Mouse (Mus musculus) stomach, embryonic 16.5 days (tissue): ENCODE results near the gene Scube3. TPM values are rescaled to one million over a fixed set of nuclear protein-coding genes. Genes with fewer than 3 reads are reported as not detected.
A peak's percentile ranks its signal among the peaks of the same experiment; 100 is the strongest.

Experiments used
- ATAC-seq: fragments of 200-750 bp; cut with Nextera tagmentation; 2 replicates; pipeline ENCODE4 v1.8.0; 2017; ENCODE audit warnings: moderate number of reproducible peaks, moderate TSS enrichment; ENCODE audit not compliant: insufficient read depth, low FRiP score
- H3K27ac ChIP-seq: fragments of 300-500 bp; sonication (generic); 2 replicates; pipeline ENCODE4 v1.5.1; 2014; ENCODE audit warnings: low read length
- H3K27me3 ChIP-seq: fragments of 300-500 bp; sonication (generic); 2 replicates; pipeline ENCODE4 v1.6.1; 2014; ENCODE audit warnings: low read length, control low read depth, mixed read lengths; ENCODE audit not compliant: control insufficient read depth, insufficient read depth
- H3K36me3 ChIP-seq: fragments of 300-500 bp; sonication (generic); 2 replicates; pipeline ENCODE4 v1.6.1; 2014; ENCODE audit warnings: low read length; ENCODE audit not compliant: control insufficient read depth, insufficient read depth
- H3K4me1 ChIP-seq: fragments of 300-500 bp; sonication (generic); 2 replicates; pipeline ENCODE4 v1.6.1; 2014; ENCODE audit warnings: low read length, control low read depth, mixed read lengths; ENCODE audit not compliant: control insufficient read depth, insufficient read depth
- H3K4me2 ChIP-seq: fragments of 300-500 bp; sonication (generic); 2 replicates; pipeline ENCODE4 v1.6.1; 2014; ENCODE audit warnings: low read depth, low read length, mixed read lengths
- H3K4me3 ChIP-seq: fragments of 300-500 bp; sonication (generic); replicated peaks from 2 replicates; pipeline ENCODE4 v1.5.1; 2014; ENCODE audit warnings: mild to moderate bottlenecking, low read length
- H3K9ac ChIP-seq: fragments of 300-500 bp; sonication (generic); 2 replicates; pipeline ENCODE4 v1.6.1; 2014; ENCODE audit warnings: low read length
- H3K9me3 ChIP-seq: fragments of 300-500 bp; sonication (generic); replicated peaks from 2 replicates; pipeline ENCODE4 v1.6.1; 2016; ENCODE audit warnings: low read length, control low read depth; ENCODE audit not compliant: control insufficient read depth
- WGBS: fragments of 180-500 bp; shearing (Covaris S2); extraction: QIAGEN DNeasy Blood & Tissue Kit; methylation state at CpG from one replicate; pipeline ENCODE4 v1.1.7; 2014; 5-methylcytosine and 5-hydroxymethylcytosine counted together
- polyA plus RNA-seq: library from polyadenylated mRNA; unstranded; fragments of >200 nt; fragmentation: Nextera tagmentation; extraction: Ambion mirVana; gene quantifications from 2 replicates; pipeline ENCODE4 v1.2.1, GENCODE M21; 2015

Gene Scube3
- polyA plus RNA-seq, 1 experiment from 2014 or later = 1.3 TPM

DNA sequence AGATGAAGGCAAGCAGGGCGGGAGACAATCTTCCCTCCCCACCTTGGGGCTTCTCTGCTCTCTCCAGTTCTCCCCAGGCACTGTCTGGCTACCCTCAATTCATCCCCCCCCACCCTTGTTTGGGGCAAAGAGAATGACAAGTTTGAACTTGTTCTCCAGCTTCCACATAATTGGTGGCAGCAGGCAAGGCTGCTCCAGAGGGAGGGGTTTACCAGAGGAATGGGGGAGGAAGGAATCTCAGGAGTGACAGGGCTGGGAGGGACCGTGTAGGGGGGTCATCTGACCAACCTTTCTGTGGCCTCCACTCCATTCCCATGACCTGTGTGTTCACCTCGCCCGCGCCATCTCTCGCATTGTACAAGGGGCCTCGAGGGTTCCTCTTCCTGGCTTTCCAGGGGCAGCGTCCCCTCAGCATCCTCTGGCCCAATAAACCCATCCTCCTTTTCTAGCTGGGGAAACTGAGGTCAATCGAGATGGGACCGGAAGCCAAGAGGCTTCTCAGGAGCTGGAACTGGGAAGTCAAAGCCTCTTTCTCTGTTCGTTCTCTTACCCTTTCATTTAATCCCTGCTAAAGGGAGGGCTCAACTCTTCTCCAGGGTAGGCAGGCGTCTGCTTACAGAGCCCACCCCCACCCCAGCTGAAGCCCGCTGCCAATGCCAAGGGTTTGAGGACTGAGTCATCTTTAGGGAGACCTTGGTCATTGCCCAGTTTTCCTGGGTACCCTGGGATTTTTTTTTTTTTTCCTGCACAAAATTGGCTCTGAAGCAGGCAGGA is 1.3 kb upstream of the Scube3 start:
- Histone ChIP-seq H3K27ac (no peak overlapping the region), H3K9ac (no peak overlapping the region), H3K36me3 (no peaks in the 10 kb centered on the region), H3K4me3 (no peak overlapping the region), H3K9me3 (no peaks in the 10 kb centered on the region), H3K4me1 (peaks cover 27% of the 10 kb centered on the region), H3K27me3 (peaks cover 26% of the 10 kb centered on the region), H3K4me2 (peak overlapping the region; percentile 100; the same call in 1 of the 2 replicates)
- ATAC-seq = no peak
- WGBS = 42% methylated on average over 13 of the region's 13 CpGs

DNA sequence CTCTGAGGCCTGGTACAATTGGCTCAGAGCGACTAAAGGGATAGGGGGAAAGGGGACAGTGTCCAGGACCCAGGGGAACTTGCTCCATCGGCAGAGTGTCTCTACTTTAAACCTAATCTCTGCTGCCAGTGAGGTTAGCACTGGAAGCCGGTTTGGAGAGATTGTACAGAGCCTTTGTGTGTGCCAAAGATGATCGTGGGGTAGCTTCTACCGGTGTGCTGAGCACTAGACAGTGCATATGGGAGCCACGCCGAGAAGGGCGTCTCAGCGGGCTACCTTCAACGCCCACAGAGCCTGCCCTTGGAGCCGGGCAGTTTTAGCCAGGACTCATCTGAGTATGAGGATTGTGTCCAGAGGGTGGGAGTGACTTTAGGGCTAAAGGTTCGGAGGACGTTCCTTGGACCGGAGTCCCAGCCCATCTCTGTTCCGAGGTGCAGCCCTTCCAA is 713 bp upstream of the Scube3 start:
- Histone ChIP-seq H3K4me1 (peaks cover 27% of the 10 kb centered on the region), H3K27me3 (peaks cover 26% of the 10 kb centered on the region), H3K9ac (peak overlapping the region; percentile 78; the same call in 1 of the 2 replicates), H3K36me3 (no peaks in the 10 kb centered on the region), H3K27ac (no peak overlapping the region), H3K9me3 (no peaks in the 10 kb centered on the region), H3K4me3 (peak overlapping the region; percentile 63), H3K4me2 (peak overlapping the region; percentile 100)
- no peak for ATAC-seq
- WGBS = 6% methylated on average over 15 of the region's 15 CpGs

DNA sequence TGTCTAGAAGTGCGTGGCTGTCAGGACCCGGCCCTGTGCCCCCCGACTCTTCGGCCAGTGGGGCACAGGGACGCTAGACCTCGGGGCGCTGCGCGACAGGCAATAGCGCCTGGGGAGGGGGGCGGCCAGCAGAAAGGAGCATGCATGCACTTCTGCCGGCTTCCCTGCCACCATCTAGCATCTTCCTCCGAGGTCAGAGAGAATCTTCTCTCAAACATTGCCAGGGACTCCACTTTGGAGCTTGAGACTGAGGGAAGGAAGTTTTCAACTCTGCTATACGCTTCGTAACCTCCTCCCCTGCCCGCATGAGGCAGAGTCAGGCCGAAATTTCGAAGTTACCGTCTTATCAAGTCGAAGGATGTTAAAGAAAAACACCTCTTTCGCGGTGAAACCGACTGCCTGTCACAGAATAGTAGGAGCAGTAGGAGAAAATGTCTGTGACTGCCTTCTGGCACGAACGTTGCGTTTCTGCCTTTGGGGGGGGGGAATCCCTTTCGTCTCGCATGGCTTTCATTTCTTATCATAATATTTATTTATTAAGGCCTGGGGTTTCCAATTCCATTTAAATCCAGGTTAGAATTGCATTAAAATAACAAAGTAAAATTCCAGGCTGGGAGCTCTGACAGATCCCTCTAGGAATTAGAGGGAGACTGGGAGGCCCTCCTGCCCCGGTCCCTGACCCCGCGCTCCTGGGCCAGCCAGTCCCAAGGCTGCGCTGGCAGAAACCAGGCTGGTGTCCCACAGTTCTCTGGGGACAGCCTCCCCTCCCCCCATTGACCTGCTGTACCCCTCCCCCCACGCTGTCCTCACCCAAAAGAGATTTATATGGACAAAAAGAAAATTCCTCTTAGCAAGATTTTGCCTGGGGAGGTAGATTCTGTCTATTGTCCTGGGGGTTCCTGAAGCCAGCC is 1.0 kb downstream of the Scube3 start:
- H3K4me1 ChIP-seq = peaks cover 27% of the 10 kb centered on the region
- peak overlapping the region; percentile 78 for H3K9ac ChIP-seq
- no peak overlapping the region for H3K27ac ChIP-seq
- H3K4me2 ChIP-seq = peak overlapping the region; percentile 100
- no peaks in the 10 kb centered on the region for H3K9me3 ChIP-seq
- ATAC-seq = peak; percentile 9; the same call in 1 of the 2 replicates
- H3K36me3 ChIP-seq = no peaks in the 10 kb centered on the region
- H3K27me3 ChIP-seq = peaks cover 26% of the 10 kb centered on the region
- H3K4me3 ChIP-seq = peak overlapping the region; percentile 63
- WGBS = 3% methylated on average over 33 of the region's 33 CpGs

GRCm38 (mm10) chr17:28143751-28144150 is 1.8 kb downstream of the Scube3 start:
- Histone ChIP-seq H3K27me3 (peaks cover 26% of the 10 kb centered on the region), H3K4me1 (peaks cover 27% of the 10 kb centered on the region), H3K27ac (no peak overlapping the region), H3K4me2 (peak overlapping the region; percentile 100), H3K9me3 (no peaks in the 10 kb centered on the region), H3K4me3 (no peak overlapping the region), H3K9ac (no peak overlapping the region; the same call in 1 of the 2 replicates), H3K36me3 (no peaks in the 10 kb centered on the region)
- ATAC-seq = no peak
- WGBS = 10% methylated on average over 9 of the region's 9 CpGs

DNA sequence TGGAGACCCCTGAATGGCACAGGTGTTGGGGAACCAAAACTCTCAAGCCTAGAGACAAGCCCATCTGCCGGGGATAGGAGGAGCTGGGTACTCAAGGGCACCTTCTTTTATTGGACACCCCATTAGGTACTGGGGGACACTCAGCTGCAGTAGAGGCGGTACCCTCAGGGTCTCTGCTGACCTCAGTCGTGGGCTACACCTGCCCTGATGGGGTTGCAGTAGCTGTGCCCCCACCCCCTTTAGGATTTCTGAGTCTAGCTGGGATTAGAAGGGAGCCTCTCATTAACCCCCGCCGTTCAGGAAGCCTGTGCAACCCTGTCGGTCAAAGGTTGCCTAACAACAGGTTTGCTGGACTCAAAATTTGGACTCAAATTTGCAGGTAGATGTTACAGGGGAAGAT is 2.3 kb downstream of the Scube3 start:
- no peak for ATAC-seq
- H3K4me1 ChIP-seq = peaks cover 27% of the 10 kb centered on the region
- H3K9me3 ChIP-seq = no peaks in the 10 kb centered on the region
- 28% methylated on average over 6 of the region's 6 CpGs for WGBS
- H3K27me3 ChIP-seq = peaks cover 26% of the 10 kb centered on the region
- peak overlapping the region; percentile 100 for H3K4me2 ChIP-seq
- no peak overlapping the region; the same call in 1 of the 2 replicates for H3K9ac ChIP-seq
- no peak overlapping the region for H3K4me3 ChIP-seq
- no peaks in the 10 kb centered on the region for H3K36me3 ChIP-seq
- no peak overlapping the region for H3K27ac ChIP-seq

DNA sequence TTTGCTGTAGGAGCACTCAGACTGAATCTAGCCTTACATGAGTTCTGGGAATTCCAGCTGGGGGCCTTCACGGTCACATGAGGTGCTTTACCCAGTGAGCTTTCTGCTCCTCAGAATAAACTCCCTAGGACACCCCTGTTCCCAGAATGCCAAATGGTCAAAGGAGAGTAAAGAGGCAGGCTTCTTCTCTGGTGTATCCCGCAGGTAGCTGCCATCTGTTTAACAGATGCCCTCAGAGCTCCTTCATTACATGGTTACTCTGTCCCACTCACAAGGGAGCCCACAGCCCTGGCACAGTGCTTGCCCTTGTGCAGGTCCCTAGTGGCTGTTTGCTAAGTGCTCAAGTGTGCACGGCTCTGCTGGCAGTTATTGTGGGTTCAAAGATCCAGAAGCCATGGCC is 6.3 kb downstream of the Scube3 start:
- H3K9ac ChIP-seq = no peak overlapping the region
- H3K4me2 ChIP-seq = no peak overlapping the region
- H3K4me1 ChIP-seq = peaks cover 7% of the 10 kb centered on the region
- no peaks in the 10 kb centered on the region for H3K36me3 ChIP-seq
- peaks cover 11% of the 10 kb centered on the region; the same call in 1 of the 2 replicates for H3K27me3 ChIP-seq
- WGBS = 68% methylated on average over 3 of the region's 3 CpGs
- H3K27ac ChIP-seq = no peak overlapping the region
- no peak overlapping the region for H3K4me3 ChIP-seq
- H3K9me3 ChIP-seq = no peaks in the 10 kb centered on the region
- no peak for ATAC-seq

DNA sequence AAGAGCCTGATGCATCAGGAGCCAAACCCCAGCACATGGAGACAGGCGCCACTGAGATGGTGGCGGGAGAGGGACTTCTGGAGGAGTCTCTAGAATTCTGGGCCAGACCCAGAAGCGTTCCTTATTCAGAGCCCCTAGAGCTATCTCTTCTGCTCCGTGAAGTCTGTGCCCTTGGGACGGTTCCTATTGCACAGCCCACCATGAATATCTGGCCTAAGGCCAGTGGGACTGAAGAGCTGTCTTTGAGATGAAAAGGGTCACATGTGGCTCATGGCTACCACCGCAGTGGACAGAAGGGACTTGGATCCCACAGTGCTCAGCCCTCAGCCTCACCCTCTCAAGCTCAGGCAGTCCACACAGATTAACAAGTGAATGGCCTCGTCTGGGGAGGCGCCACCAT is 7.8 kb downstream of the Scube3 start:
- peaks cover 3% of the 10 kb centered on the region; the same call in 1 of the 2 replicates for H3K27me3 ChIP-seq
- whole genome bisulfite sequencing = 74% methylated on average over 8 of the region's 8 CpGs
- H3K9me3 ChIP-seq = no peaks in the 10 kb centered on the region
- H3K4me1 ChIP-seq = no peaks in the 10 kb centered on the region
- no peak overlapping the region for H3K27ac ChIP-seq
- no peak overlapping the region for H3K9ac ChIP-seq
- no peak overlapping the region for H3K4me2 ChIP-seq
- no peaks in the 10 kb centered on the region for H3K36me3 ChIP-seq
- no peak for ATAC-seq
- H3K4me3 ChIP-seq = no peak overlapping the region

- Histone ChIP-seq H3K36me3 (no peaks in the 10 kb centered on the region), H3K4me3 (no peak overlapping the region), H3K4me2 (no peak overlapping the region), H3K27me3 (no peaks in the 10 kb centered on the region), H3K4me1 (no peaks in the 10 kb centered on the region), H3K9me3 (no peaks in the 10 kb centered on the region), H3K9ac (no peak overlapping the region), H3K27ac (no peak overlapping the region)
- ATAC-seq = no peak
- WGBS = 77% methylated on average over 12 of the region's 12 CpGs
These were observed 8.5 kb downstream of the Scube3 start for GRCm38 (mm10) chr17:28150456-28150855.

DNA sequence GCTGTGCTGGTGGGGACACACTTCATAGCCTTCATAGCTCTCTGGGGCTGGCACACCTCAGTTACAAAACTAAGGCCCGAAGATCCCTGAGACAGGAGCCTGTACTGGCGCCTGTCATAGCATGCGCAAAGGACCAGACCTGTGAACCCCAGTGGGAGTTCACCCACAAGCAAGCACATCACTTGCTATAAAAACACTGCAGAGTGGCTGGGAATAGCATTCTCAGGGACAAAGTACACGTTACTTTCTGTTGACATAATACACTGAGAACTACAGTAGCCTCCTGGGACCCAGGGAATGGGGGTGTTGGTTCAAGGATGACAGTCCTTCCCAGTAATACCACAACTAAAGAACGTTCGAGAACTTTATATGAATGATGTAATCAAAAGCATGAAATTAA is 11.2 kb downstream of the Scube3 start:
- H3K36me3 ChIP-seq = no peaks in the 10 kb centered on the region
- no peak overlapping the region for H3K4me2 ChIP-seq
- peak; percentile 30; the same call in 1 of the 2 replicates for ATAC-seq
- no peak overlapping the region for H3K27ac ChIP-seq
- H3K4me3 ChIP-seq = no peak overlapping the region
- 76% methylated on average over 6 of the region's 6 CpGs for WGBS
- no peaks in the 10 kb centered on the region for H3K27me3 ChIP-seq
- H3K4me1 ChIP-seq = no peaks in the 10 kb centered on the region
- no peak overlapping the region for H3K9ac ChIP-seq
- no peaks in the 10 kb centered on the region for H3K9me3 ChIP-seq
